Mouse (Mus musculus): ENCODE results near the gene Stab2. TPM values are rescaled to one million over a fixed set of nuclear protein-coding genes. Genes with fewer than 3 reads are reported as not detected.

Stab2 gene
- polyA plus RNA-seq, 2 experiments = 10.8 to 17.9 TPM

GRCm38 (mm10) chr10:87045273-87045672, 37.4 kb upstream of the Stab2 start:
- 35% methylated on average over 3 of the region's 3 CpGs for WGBS (ENCODE audit: insufficient replicate concordance)
- no peak for DNase-seq (ENCODE audit: low read depth in 3 of 3, low spot score in 3 of 3)
- no peaks in the 10 kb centered on the region for H3K4me1 ChIP-seq (replicated peaks; ENCODE audit: control insufficient read depth in 2 of 2, insufficient read depth in 2 of 2, low read length in 1 of 2)
- no peaks in the 10 kb centered on the region for H3K9me3 ChIP-seq (ENCODE audit: control insufficient read depth, low read length)
- H3K36me3 ChIP-seq (replicated peaks; ENCODE audit: control insufficient read depth, insufficient read depth, low read depth) = no peaks in the 10 kb centered on the region
- no peak overlapping the region for H3K4me3 ChIP-seq (ENCODE audit: insufficient read depth in 1 of 2, low read depth in 2 of 2, low read length in 2 of 2)
- H3K27ac ChIP-seq = no peak overlapping the region
- H3K27me3 ChIP-seq (ENCODE audit: control insufficient read depth, insufficient read depth, low read length) = no peaks in the 10 kb centered on the region
- no peak overlapping the region for H3K4me2 ChIP-seq (ENCODE audit: low read depth)
- TF ChIP-seq EP300 (IDR thresholded peaks at IDR 0.05; ENCODE audit: low read depth) (no peak), CTCF (IDR thresholded peaks at IDR 0.05; ENCODE audit: low read depth) (no peak)
- no peak for ATAC-seq (ENCODE audit: insufficient read depth)
- H3K9ac ChIP-seq (replicated peaks) = no peak overlapping the region

GRCm38 (mm10) chr10:87041265-87041664, 33.4 kb upstream of the Stab2 start:
- no peaks in the 10 kb centered on the region for H3K4me1 ChIP-seq (replicated peaks; ENCODE audit: control insufficient read depth in 2 of 2, insufficient read depth in 2 of 2, low read length in 1 of 2)
- DNase-seq (ENCODE audit: low read depth in 3 of 3, low spot score in 3 of 3) (no peak), ATAC-seq (ENCODE audit: insufficient read depth) (no peak)
- H3K27me3 ChIP-seq (ENCODE audit: control insufficient read depth, insufficient read depth, low read length) = no peaks in the 10 kb centered on the region
- H3K4me3 ChIP-seq (ENCODE audit: insufficient read depth in 1 of 2, low read depth in 2 of 2, low read length in 2 of 2) = no peak overlapping the region
- H3K9ac ChIP-seq (replicated peaks) = no peak overlapping the region
- H3K9me3 ChIP-seq (ENCODE audit: control insufficient read depth, low read length) = no peaks in the 10 kb centered on the region
- whole genome bisulfite sequencing (ENCODE audit: insufficient replicate concordance) = 59% methylated on average over 7 of the region's 7 CpGs
- H3K27ac ChIP-seq = no peak overlapping the region
- H3K36me3 ChIP-seq (replicated peaks; ENCODE audit: control insufficient read depth, insufficient read depth, low read depth) = no peaks in the 10 kb centered on the region
- TF ChIP-seq CTCF (IDR thresholded peaks at IDR 0.05; ENCODE audit: low read depth) = no peak
- TF ChIP-seq EP300 (IDR thresholded peaks at IDR 0.05; ENCODE audit: low read depth) = no peak
- no peak overlapping the region for H3K4me2 ChIP-seq (ENCODE audit: low read depth)

GRCm38 (mm10) chr10:87039800-87040199, 32.0 kb upstream of the Stab2 start:
- Histone ChIP-seq H3K27me3 (ENCODE audit: control insufficient read depth, insufficient read depth, low read length) (no peaks in the 10 kb centered on the region), H3K36me3 (replicated peaks; ENCODE audit: control insufficient read depth, insufficient read depth, low read depth) (no peaks in the 10 kb centered on the region), H3K4me3 (ENCODE audit: insufficient read depth in 1 of 2, low read depth in 2 of 2, low read length in 2 of 2) (no peak overlapping the region), H3K9me3 (ENCODE audit: control insufficient read depth, low read length) (no peaks in the 10 kb centered on the region), H3K4me1 (replicated peaks; ENCODE audit: control insufficient read depth in 2 of 2, insufficient read depth in 2 of 2, low read length in 1 of 2) (no peaks in the 10 kb centered on the region), H3K27ac (no peak overlapping the region), H3K4me2 (ENCODE audit: low read depth) (no peak overlapping the region), H3K9ac (replicated peaks) (no peak overlapping the region)
- DNase-seq (ENCODE audit: low read depth in 3 of 3, low spot score in 3 of 3) (no peak), ATAC-seq (ENCODE audit: insufficient read depth) (no peak)
- 32% methylated on average over 3 of the region's 3 CpGs for WGBS (ENCODE audit: insufficient replicate concordance)
- TF ChIP-seq CTCF (IDR thresholded peaks at IDR 0.05; ENCODE audit: low read depth) = no peak
- no peak for TF ChIP-seq EP300 (IDR thresholded peaks at IDR 0.05; ENCODE audit: low read depth)

GRCm38 (mm10) chr10:87039340-87039739, 31.5 kb upstream of the Stab2 start:
- Histone ChIP-seq H3K9ac (replicated peaks) (no peak overlapping the region), H3K4me3 (ENCODE audit: insufficient read depth in 1 of 2, low read depth in 2 of 2, low read length in 2 of 2) (no peak overlapping the region), H3K27ac (no peak overlapping the region), H3K27me3 (ENCODE audit: control insufficient read depth, insufficient read depth, low read length) (no peaks in the 10 kb centered on the region), H3K4me2 (ENCODE audit: low read depth) (no peak overlapping the region), H3K4me1 (replicated peaks; ENCODE audit: control insufficient read depth in 2 of 2, insufficient read depth in 2 of 2, low read length in 1 of 2) (no peaks in the 10 kb centered on the region), H3K9me3 (ENCODE audit: control insufficient read depth, low read length) (no peaks in the 10 kb centered on the region), H3K36me3 (replicated peaks; ENCODE audit: control insufficient read depth, insufficient read depth, low read depth) (no peaks in the 10 kb centered on the region)
- ATAC-seq (ENCODE audit: insufficient read depth) = no peak
- no peak for TF ChIP-seq CTCF (IDR thresholded peaks at IDR 0.05; ENCODE audit: low read depth)
- no peak for TF ChIP-seq EP300 (IDR thresholded peaks at IDR 0.05; ENCODE audit: low read depth)
- DNase-seq (ENCODE audit: low read depth in 3 of 3, low spot score in 3 of 3) = no peak
- WGBS (ENCODE audit: insufficient replicate concordance) = 46% methylated on average over 6 of the region's 6 CpGs

- no peak overlapping the region for H3K4me3 ChIP-seq (ENCODE audit: insufficient read depth in 1 of 2, low read depth in 2 of 2, low read length in 2 of 2)
- no peak for TF ChIP-seq EP300 (IDR thresholded peaks at IDR 0.05; ENCODE audit: low read depth)
- TF ChIP-seq CTCF (IDR thresholded peaks at IDR 0.05; ENCODE audit: low read depth) = no peak
- no peaks in the 10 kb centered on the region for H3K36me3 ChIP-seq (replicated peaks; ENCODE audit: control insufficient read depth, insufficient read depth, low read depth)
- ATAC-seq (ENCODE audit: insufficient read depth) (no peak), DNase-seq (ENCODE audit: low read depth in 3 of 3, low spot score in 3 of 3) (no peak)
- no peaks in the 10 kb centered on the region for H3K27me3 ChIP-seq (ENCODE audit: control insufficient read depth, insufficient read depth, low read length)
- no peak overlapping the region for H3K9ac ChIP-seq (replicated peaks)
- H3K4me1 ChIP-seq (replicated peaks; ENCODE audit: control insufficient read depth in 2 of 2, insufficient read depth in 2 of 2, low read length in 1 of 2) = no peaks in the 10 kb centered on the region
- H3K27ac ChIP-seq = no peak overlapping the region
- H3K4me2 ChIP-seq (ENCODE audit: low read depth) = no peak overlapping the region
- H3K9me3 ChIP-seq (ENCODE audit: control insufficient read depth, low read length) = no peaks in the 10 kb centered on the region
- WGBS (ENCODE audit: insufficient replicate concordance) = 32% methylated on average over 5 of the region's 5 CpGs
These were observed 29.2 kb upstream of the Stab2 start for GRCm38 (mm10) chr10:87037062-87037461.
